Mouse (Mus musculus): ENCODE results near the gene Rasa1. TPM values are rescaled to one million over a fixed set of nuclear protein-coding genes. Genes with fewer than 3 reads are reported as not detected.

Rasa1 gene
- polyA plus RNA-seq (2012; rRNA removed), result 0.90 and 0.92 TPM in 2 replicates

GRCm38 (mm10) chr13:85288843-85289713 is at the start of gene Rasa1:
TSS of gene Rasa1 (minus strand) at chr13:85289130.

DNA sequence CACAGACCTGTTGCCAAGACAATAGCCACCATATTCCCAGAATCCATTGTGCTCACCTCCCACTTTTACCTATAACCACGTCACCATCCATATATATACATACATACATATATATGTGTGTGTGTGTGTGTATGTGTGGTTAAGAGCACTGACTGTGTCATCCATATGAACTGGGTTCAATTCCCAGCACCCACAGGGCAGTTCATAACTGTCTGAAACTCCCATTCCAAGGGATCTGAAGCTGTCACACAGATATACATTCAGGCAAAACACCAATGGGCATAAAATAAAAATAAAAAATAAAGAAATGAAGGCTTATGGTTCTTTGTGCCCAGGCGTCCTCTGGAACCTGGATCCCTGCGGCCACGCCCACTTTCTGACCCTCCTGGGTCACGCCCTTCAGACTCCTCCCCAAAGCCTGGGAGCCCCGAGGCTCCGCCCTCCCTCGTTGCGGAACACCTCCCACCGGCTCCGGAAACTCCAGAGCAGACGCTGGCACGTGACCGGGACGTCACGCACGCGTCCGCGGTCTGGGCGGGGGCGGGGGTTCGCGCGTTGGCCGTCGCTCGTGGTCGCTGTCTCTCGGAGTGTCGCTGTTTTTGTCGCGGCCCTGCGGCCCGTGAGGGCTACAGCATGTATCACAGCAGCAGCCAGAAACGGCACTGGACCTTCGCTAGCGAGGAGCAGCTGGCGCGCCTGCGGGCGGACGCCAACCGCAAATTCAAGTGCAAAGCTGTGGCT is 99.9 kb downstream of the Rasa1 start, which contains the start of gene Ccnh:
Gene Ccnh (plus strand): TSS at position 506 of the 741 bp plus-strand sequence.

Other genes starting within 250 kb of the Rasa1 start
- 3.9 and 4.1 TPM in 2 replicates for gene Ccnh, start 99.7 kb downstream of the Rasa1 start, polyA plus RNA-seq (2012; rRNA removed)

All from stomach, adult 2 months (tissue).